Mouse (Mus musculus): ENCODE measurements around the gene Slc48a1. TPM values are rescaled to one million over a fixed set of nuclear protein-coding genes. Genes with fewer than 3 reads are reported as not detected.

The Slc48a1 gene
- total and polyA plus RNA-seq, 3 experiments, result 116 to 299 TPM; not detected in 1

DNA sequence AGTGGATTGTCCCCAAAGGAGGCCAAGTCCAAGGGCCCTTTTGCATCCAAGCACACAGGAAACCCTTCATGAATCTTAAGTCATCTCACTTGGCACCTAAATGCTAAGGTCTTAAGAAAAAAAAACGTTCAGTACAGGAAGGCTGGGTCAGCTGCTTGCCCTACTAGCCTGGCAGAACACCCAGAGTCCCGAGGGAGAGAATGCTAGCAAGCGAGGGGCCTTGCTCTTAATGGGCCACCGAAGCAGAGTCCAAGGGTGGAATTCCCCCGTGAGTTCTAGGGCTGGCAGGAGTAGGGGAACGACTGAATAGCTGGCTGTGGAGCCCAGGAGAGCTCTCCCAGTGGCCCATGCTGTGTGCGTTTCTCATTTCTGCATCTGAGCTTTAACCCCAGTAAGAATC lies 49.5 kb upstream of the Slc48a1 start:
- no peak for TF ChIP-seq UBTF (IDR thresholded peaks at IDR 0.05; ENCODE audit: borderline replicate concordance, insufficient read depth, low read depth, low read length)
- no peak for TF ChIP-seq MEF2A (IDR thresholded peaks at IDR 0.05; ENCODE audit: extremely low read depth, insufficient replicate concordance, low read depth, low read length, poor library complexity, severe bottlenecking)
- no peak for TF ChIP-seq CHD1 (IDR thresholded peaks at IDR 0.05; ENCODE audit: low read depth, low read length)
- TF ChIP-seq TCF12 (IDR thresholded peaks at IDR 0.05; ENCODE audit: low read depth, low read length), result no peak
- no peak for TF ChIP-seq GABPA (IDR thresholded peaks at IDR 0.05; ENCODE audit: low read depth, low read length)
- TF ChIP-seq EP300 (IDR thresholded peaks at IDR 0.05; ENCODE audit: low read depth in 1 of 2, low read length in 2 of 2), result no peak
- no peak for TF ChIP-seq SMC3 (IDR thresholded peaks at IDR 0.05; ENCODE audit: low read depth, low read length)
- TF ChIP-seq MYB (IDR thresholded peaks at IDR 0.05; ENCODE audit: low read depth, low read length), result no peak
- TF ChIP-seq HCFC1 (IDR thresholded peaks at IDR 0.05; ENCODE audit: low read depth, low read length), result no peak

DNA sequence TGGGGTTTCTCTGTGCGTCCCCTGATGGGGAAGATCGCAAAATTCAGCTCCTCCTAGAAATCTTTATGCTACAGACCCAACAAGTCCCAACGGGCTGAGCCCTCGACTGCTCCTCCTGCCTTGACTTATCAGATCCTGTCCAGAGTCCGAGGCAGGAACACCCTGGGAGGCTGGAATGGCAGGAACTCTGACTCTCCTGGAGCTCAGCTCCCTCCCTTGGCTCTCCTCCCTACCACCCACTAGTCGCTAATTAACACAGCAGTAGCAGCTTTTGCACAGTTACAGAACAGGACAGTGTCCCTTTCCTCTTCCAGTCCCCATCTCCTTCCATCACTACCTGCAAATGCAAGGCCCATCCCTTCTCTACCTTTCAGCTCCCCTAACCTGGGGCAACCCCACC lies 48.0 kb upstream of the Slc48a1 start:
- Histone ChIP-seq H3K9me3 (replicated peaks; ENCODE audit: insufficient read depth, low read length) (no peaks in the 10 kb centered on the region), H3K9ac (ENCODE audit: control insufficient read depth, low read depth, low read length, poor library complexity, severe bottlenecking) (no peak overlapping the region), H3K4me1 (ENCODE audit: control insufficient read depth in 1 of 2, insufficient read depth in 2 of 2, low read length in 2 of 2) (no peaks in the 10 kb centered on the region), H3K4me3 (ENCODE audit: control insufficient read depth in 1 of 2, insufficient read depth in 1 of 2, low read depth in 2 of 2, low read length in 2 of 2) (no peak overlapping the region), H3K36me3 (ENCODE audit: control insufficient read depth in 1 of 2, insufficient read depth in 2 of 2, low read length in 2 of 2) (no peaks in the 10 kb centered on the region), H3K27me3 (ENCODE audit: control insufficient read depth in 1 of 2, insufficient read depth in 2 of 2, low read length in 2 of 2) (peaks cover 37 to 48% of the 10 kb centered on the region in 2 experiments), H3K79me2 (ENCODE audit: control insufficient read depth, insufficient read depth, low read length, poor library complexity) (no peaks in the 10 kb centered on the region), H3K27ac (ENCODE audit: control insufficient read depth, low read depth, low read length) (no peak overlapping the region)
- no peak for DNase-seq (ENCODE audit: low read depth, low spot score)
- TF ChIP-seq TCF12 (IDR thresholded peaks at IDR 0.05; ENCODE audit: low read depth, low read length) (no peak), HCFC1 (IDR thresholded peaks at IDR 0.05; ENCODE audit: low read depth, low read length) (no peak), TAL1 (IDR thresholded peaks at IDR 0.05; ENCODE audit: low read length) (no peak), MYC (IDR thresholded peaks at IDR 0.05; ENCODE audit: low read depth, low read length) (no peak), POLR2A (IDR thresholded peaks at IDR 0.05; ENCODE audit: control insufficient read depth in 1 of 2, insufficient read depth in 1 of 2, low read depth in 1 of 2, low read length in 2 of 2, poor library complexity in 1 of 2) (no peak), EP300 (IDR thresholded peaks at IDR 0.05; ENCODE audit: low read depth in 1 of 2, low read length in 2 of 2) (no peak)

More for the DNA sequence above, 49.5 kb upstream of the Slc48a1 start:
- peaks cover 39 to 59% of the 10 kb centered on the region in 2 experiments for H3K27me3 ChIP-seq (ENCODE audit: control insufficient read depth in 1 of 2, insufficient read depth in 2 of 2, low read length in 2 of 2)
- no peaks in the 10 kb centered on the region for H3K4me1 ChIP-seq (ENCODE audit: control insufficient read depth in 1 of 2, insufficient read depth in 2 of 2, low read length in 2 of 2)
- no peak overlapping the region for H3K4me3 ChIP-seq (ENCODE audit: control insufficient read depth in 1 of 2, insufficient read depth in 1 of 2, low read depth in 2 of 2, low read length in 2 of 2)
- no peaks in the 10 kb centered on the region for H3K36me3 ChIP-seq (ENCODE audit: control insufficient read depth in 1 of 2, insufficient read depth in 2 of 2, low read length in 2 of 2)
- DNase-seq (ENCODE audit: low read depth, low spot score), result no peak
- H3K9ac ChIP-seq (ENCODE audit: control insufficient read depth, low read depth, low read length, poor library complexity, severe bottlenecking), result no peak overlapping the region
- no peak overlapping the region for H3K27ac ChIP-seq (ENCODE audit: control insufficient read depth, low read depth, low read length)
- H3K9me3 ChIP-seq (replicated peaks; ENCODE audit: insufficient read depth, low read length), result no peaks in the 10 kb centered on the region
- H3K79me2 ChIP-seq (ENCODE audit: control insufficient read depth, insufficient read depth, low read length, poor library complexity), result no peaks in the 10 kb centered on the region

DNA sequence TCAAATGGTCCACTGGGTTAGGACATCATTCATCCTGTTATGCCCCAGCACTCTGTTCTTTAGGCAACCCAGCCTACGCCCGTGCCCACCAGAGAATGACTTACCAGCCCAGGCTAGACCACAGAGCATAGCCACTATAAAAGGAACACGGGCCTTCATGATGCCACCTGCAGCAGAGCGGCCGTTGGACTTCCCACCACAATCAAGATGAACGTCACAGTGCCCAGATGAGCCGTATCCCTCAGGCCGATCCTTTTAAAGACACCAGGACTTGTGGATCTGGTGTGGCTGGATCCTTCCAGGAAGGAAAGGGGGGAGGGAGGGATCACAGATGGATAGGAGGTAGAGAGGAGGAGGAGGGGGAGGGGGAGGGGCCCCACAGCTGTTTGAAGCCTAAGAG lies 47.2 kb upstream of the Slc48a1 start, which contains the start of gene Endou:
Gene Endou (minus strand): TSS at position 229 of the 400 bp plus-strand sequence.
- H3K36me3 ChIP-seq (ENCODE audit: control insufficient read depth in 1 of 2, insufficient read depth in 2 of 2, low read length in 2 of 2), result no peaks in the 10 kb centered on the region
- H3K4me1 ChIP-seq (ENCODE audit: control insufficient read depth in 1 of 2, insufficient read depth in 2 of 2, low read length in 2 of 2), result no peaks in the 10 kb centered on the region
- no peak for DNase-seq (ENCODE audit: low read depth, low spot score)
- H3K79me2 ChIP-seq (ENCODE audit: control insufficient read depth, insufficient read depth, low read length, poor library complexity), result no peaks in the 10 kb centered on the region
- H3K9ac ChIP-seq (ENCODE audit: control insufficient read depth, low read depth, low read length, poor library complexity, severe bottlenecking), result no peak within 1 kb of the TSS
- no peak within 1 kb of the TSS for H3K4me3 ChIP-seq (ENCODE audit: control insufficient read depth in 1 of 2, insufficient read depth in 1 of 2, low read depth in 2 of 2, low read length in 2 of 2)
- no peak within 1 kb of the TSS for H3K27ac ChIP-seq (ENCODE audit: control insufficient read depth, low read depth, low read length)
- no peaks in the 10 kb centered on the region for H3K9me3 ChIP-seq (replicated peaks; ENCODE audit: insufficient read depth, low read length)
- H3K27me3 ChIP-seq (ENCODE audit: control insufficient read depth in 1 of 2, insufficient read depth in 2 of 2, low read length in 2 of 2), result peaks cover 33 to 41% of the 10 kb centered on the region in 2 experiments
- TF ChIP-seq TBP (IDR thresholded peaks at IDR 0.05; ENCODE audit: low read depth, low read length), result no peak
- no peak for TF ChIP-seq POLR2A (IDR thresholded peaks at IDR 0.05; ENCODE audit: control insufficient read depth in 1 of 2, insufficient read depth in 1 of 2, low read depth in 1 of 2, low read length in 2 of 2, poor library complexity in 1 of 2)
- TF ChIP-seq USF2 (IDR thresholded peaks at IDR 0.05; ENCODE audit: borderline replicate concordance in 1 of 2, insufficient read depth in 1 of 2, low read depth in 1 of 2, low read length in 2 of 2), result no peak
- TF ChIP-seq TCF12 (IDR thresholded peaks at IDR 0.05; ENCODE audit: low read depth, low read length), result no peak
- no peak for TF ChIP-seq MAX (IDR thresholded peaks at IDR 0.05; ENCODE audit: low read length)
- TF ChIP-seq E2F4 (IDR thresholded peaks at IDR 0.05; ENCODE audit: borderline replicate concordance, low read depth, low read length), result no peak
- TF ChIP-seq ZNF384 (IDR thresholded peaks at IDR 0.05; ENCODE audit: low read depth, low read length), result no peak
- TF ChIP-seq KAT2A (conservative IDR thresholded peaks at IDR 0.05; ENCODE audit: low read depth, low read length), result no peak
- TF ChIP-seq TAL1 (IDR thresholded peaks at IDR 0.05; ENCODE audit: low read length), result no peak
- TF ChIP-seq RAD21 (IDR thresholded peaks at IDR 0.05; ENCODE audit: low read depth, low read length), result no peak
- no peak for TF ChIP-seq MXI1 (IDR thresholded peaks at IDR 0.05; ENCODE audit: low read depth, low read length)
- TF ChIP-seq POLR2AphosphoS2 (IDR thresholded peaks at IDR 0.05; ENCODE audit: low read length), result no peak
- TF ChIP-seq SMC3 (IDR thresholded peaks at IDR 0.05; ENCODE audit: low read depth, low read length), result no peak
- no peak for TF ChIP-seq USF1 (IDR thresholded peaks at IDR 0.05; ENCODE audit: low read depth, low read length)
- TF ChIP-seq JUND (IDR thresholded peaks at IDR 0.05; ENCODE audit: low read depth, low read length), result no peak
- no peak for TF ChIP-seq ZMIZ1 (IDR thresholded peaks at IDR 0.05; ENCODE audit: low read depth, low read length)
- TF ChIP-seq RCOR1 (IDR thresholded peaks at IDR 0.05; ENCODE audit: low read depth, low read length), result no peak
- TF ChIP-seq CHD2 (IDR thresholded peaks at IDR 0.05; ENCODE audit: low read length), result no peak

All from MEL (cell line).